Mouse (Mus musculus) layer of hippocampus, postnatal 14 days (tissue): Measurements from ENCODE around the gene Map3k15. TPM values are rescaled to one million over a fixed set of nuclear protein-coding genes. Genes with fewer than 3 reads are reported as not detected.
A peak's percentile ranks its signal among the peaks of the same experiment; 100 is the strongest.

Experiments used
- DNase-seq, 2 experiments: peaks; one replicate each; pipeline ENCODE4 v3.0.0; 2021 to 2022; ENCODE audit warnings: low spot score in 2 of 2, mixed read lengths in 1 of 2
- total RNA-seq, 2 experiments: library from RNA; stranded (reverse); gene quantifications; 2 replicates each; pipeline ENCODE4 v1.2.3; 2021

Map3k15 gene
- total RNA-seq, 2 experiments from 2014 or later: 1.0 to 1.4 TPM

DNA sequence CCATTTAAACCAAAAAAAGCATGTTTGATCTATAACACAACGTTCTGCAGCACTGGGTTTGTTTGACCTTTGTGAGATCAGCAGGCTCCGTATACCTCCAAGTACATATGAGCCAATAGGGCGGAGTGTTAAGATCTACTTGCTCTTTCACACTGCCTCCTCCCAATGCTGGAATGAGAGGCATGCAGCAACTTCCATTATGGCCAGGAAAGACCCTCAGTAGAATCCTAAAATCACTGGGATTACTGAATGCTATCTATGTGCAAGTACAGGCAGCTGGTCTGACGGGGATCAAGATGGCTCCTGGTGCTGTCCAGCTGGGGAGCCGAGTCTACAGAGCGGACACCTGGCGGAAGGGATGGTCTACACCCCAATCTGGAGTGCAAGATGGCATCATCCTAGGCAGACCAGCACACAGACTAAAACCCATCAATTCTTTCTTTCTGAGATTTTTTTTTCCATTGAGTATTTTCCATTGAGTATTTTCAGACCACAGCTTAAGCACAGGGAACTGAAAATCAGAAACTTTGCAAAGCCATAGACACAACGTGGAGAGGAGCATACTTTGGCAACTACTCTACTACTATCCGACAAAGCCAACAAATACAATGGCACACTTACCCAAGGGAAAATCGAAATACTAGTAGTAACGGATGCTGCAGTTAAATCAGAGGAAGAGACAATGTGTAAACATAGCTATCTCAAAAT is 146.1 kb downstream of the Map3k15 start:
- DNase-seq: no peak

DNA sequence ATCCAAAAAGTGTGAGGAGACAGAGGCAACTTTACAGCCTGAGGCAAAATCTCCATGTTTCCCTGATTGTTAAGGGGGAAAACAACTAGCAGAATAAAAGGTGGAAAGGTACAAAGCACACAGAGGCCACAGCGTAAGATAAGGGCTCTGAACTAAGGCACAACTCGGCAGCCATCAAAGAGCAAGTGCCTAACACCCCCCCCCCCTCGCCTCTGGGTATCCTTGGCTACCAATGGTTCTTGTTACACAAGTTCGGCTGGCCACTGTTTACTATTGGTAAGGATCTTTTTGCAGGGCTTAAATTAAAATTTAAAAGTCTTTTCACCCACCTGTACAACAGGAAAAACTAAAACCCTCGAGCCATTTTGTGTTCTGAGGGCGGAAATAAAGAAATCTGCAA is 147.5 kb downstream of the Map3k15 start:
- DNase-seq: no peak

DNA sequence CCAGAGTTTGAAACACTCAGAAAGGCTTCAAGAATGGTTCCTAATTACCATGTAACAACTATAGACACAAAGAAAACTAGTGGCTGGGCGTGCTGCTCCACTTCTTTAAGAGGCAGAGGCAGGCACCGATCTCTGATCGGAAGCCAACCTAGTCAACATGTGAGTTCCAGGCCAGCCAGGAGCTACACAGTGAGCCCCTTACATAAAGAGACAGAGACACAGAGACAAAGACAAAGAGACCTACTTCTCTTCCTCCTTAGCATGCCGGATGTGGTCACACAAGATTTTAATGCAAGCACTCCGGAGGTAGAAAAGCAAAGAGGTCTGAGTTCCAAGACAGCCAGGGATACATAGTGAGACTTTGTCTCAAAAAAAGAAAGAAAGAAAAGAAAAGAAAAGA is 147.9 kb downstream of the Map3k15 start:
- no peak for DNase-seq

- no peak for DNase-seq
Measured at GRCm38 (mm10) chrX:160137177-160137860, 149.1 kb downstream of the Map3k15 start.

GRCm38 (mm10) chrX:160137861-160138717 is 149.9 kb downstream of the Map3k15 start, which contains the start of gene Pdha1:
TSS of gene Pdha1 (minus strand) at chrX:160138413.
- peak; percentile 71 to 83 for DNase-seq

GRCm38 (mm10) chrX:160146806-160147205 is 158.6 kb downstream of the Map3k15 start:
- no peak for DNase-seq

DNA sequence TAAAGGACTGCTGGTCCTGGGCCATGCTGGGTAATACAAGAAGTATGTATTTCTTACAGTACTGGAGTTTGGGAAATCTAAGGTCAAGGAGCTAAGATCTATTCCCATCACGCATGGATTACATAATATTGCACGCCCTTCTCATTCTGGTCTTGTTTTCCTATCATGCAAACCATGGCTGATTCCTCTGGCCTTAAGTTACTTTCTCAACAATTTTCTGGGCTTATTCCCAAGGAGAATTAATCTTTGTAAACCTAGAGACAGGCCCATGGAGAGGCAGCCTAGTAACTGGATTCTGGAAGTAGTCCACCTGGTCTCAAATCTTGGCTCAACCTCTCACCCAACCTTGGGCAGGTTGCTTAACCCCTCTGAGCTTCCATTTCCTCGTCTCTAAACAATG is 159.2 kb downstream of the Map3k15 start:
- no peak for DNase-seq

DNA sequence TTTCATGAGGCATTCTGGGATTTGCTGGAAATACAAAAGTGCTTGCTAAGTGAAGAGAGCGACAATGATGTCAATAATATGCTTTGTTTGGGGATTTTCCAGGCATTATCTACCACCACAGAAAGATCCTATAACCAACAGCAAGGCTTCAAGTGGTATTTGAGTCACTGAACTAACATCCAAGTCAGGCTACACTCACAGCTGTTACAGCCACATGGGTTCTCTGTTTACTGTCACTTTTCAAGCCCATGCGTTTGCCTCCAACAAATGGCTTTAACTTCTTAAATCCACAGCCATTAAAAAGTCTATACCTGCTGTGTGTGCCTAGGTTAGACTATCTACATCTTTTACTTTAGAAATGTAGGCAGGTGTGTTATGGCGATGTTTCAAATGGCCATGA is 160.6 kb downstream of the Map3k15 start:
- no peak for DNase-seq

- DNase-seq: peak in 1 of 2 experiments; percentile 15
Measured at GRCm38 (mm10) chrX:160153147-160153815, 165.0 kb downstream of the Map3k15 start.

DNA sequence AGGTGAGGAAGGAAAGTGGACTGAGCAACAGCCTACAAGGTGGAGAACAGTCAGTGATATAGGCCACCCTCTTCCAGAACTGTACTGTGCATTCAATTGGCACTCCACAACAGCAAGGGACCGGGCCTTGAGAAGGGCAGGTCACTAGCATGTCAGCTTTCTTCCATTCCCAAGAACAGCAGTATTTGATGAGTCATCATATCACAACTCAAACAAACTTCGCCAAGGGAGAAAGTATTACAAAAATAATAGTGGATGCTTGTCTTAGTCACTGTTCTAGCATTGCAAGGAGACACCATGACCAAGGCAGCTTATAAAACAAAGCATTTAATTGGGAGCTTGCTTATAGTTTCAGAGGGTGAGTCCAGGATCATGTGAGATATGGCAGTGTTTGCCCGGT is 176.0 kb downstream of the Map3k15 start:
- no peak for DNase-seq

DNA sequence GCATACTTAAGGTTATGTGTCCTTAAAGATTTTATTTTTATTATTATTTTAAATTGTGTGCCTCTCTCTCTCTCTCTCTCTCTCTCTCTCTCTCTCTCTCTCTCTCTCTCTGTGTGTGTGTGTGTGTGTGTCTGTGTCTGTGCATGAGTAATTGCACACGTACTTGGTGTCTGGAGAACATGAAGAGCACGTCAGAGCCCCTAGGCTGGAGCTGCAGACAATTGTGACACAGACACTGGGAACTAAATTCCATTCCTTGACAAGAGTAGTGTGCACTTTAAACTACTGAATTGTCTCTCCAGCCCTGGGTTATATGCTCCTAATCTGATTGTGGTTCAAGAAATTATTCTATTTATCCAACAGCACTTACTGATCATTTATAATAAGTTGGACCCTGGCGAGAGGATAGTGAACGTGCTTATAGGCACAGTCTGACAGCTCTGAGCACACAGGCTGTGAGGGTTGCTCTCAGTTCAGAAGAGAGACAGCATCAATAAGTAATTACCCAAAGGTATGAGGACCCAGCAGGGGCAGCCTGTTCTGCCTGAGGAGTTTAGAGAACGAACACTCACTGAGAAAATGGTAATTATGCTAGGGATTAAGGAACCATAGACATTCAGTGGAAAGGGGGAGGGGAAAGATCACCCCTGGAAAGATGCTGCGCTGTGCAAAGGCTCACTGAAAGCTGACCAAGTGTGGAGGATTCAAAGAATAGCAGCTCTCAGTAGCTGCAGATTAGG is 178.2 kb downstream of the Map3k15 start:
- DNase-seq: no peak

DNA sequence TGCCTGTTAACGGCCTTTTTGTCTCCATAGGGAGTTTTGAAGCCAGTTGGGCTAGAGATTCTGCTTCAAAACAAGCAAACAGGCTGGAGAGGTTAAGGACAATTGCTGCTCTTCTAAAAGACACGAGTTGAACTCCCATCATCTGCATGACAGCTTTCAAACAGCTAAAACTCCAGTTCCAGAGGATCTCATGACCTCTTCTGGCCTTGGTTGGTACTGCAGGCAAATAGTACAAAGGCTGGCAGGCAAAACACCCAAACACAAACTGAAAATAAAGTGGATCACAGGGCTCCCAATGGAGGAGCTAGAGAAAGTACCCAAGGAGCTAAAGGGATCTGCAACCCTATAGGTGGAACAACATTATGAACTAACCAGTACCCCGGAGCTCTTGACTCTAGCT is 181.9 kb downstream of the Map3k15 start:
- DNase-seq: peak; percentile 41 to 74

Other genes starting within 250 kb of the Map3k15 start
- 100 to 1,000 TPM; 291 to 314 TPM for gene Pdha1, start 150.0 kb downstream of the Map3k15 start, total RNA-seq